Mouse (Mus musculus) E14TG2a.4 (cell line): Measurements from ENCODE around the gene Ociad2.

ENCODE experiments used
- CTCF ChIP-seq: conservative IDR thresholded peaks from 2 replicates; pipeline ENCODE4 v1.5.1; 2014; ENCODE audit warnings: low read length
- NANOG ChIP-seq: IDR thresholded peaks from 2 replicates; pipeline ENCODE4 v1.6.1; 2014; ENCODE audit warnings: borderline replicate concordance, low read length, mixed read lengths
- POU5F1 ChIP-seq: IDR thresholded peaks from 2 replicates; pipeline ENCODE4 v1.6.1; 2014; ENCODE audit warnings: low read length, borderline replicate concordance

GRCm38 (mm10) chr5:73280567-73280850, 60.3 kb downstream of the Ociad2 start:
- TF ChIP-seq CTCF: no peak
- TF ChIP-seq POU5F1: no peak
- no peak for TF ChIP-seq NANOG
